Comparison of ENCODE assay signal across 8 mouse cellular contexts in the genomic region with DNA sequence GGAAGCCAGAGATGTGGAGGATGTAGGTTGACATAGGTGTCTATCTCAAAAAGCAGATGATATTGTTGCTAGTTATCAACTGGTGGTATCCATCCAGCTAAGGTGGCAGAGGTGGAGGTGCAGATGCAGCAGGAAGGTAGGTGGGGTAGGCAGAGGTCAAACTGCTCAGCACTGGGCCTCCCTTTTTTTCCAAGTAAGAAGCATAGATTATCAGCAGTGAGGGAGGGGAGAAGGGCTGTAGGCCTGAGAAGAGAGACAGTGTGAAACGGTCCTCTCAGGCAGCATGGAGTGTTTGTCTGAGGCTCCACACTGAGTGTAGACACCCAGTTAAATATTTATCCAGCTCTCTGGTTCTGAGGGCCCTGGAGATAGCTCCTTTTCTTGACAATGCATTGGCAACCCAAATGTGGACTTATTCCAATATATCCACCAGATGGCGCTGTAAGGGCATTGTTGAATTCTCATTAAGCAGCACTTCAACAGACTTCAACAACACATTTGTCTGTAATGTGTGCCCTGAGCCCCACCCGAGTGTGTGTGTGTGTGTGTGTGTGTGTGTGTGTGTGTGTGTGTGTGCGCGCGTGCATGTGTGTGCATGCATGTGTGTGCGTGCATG. TPM values are rescaled to one million over a fixed set of nuclear protein-coding genes. Genes with fewer than 3 reads are reported as not detected.
DNase-seq lines count a peak whose midpoint lies in the region; ATAC-seq lines count a peak whose summit lies in the region.

No protein-coding gene starts in this region.

- DNase-seq in left cerebral cortex, postnatal 25 days (ENCODE audit: low spot score in 2 of 2): peak; percentile 58 to 63
- no peak for DNase-seq in left cerebral cortex, postnatal 36 days (ENCODE audit: low spot score in 2 of 2)
- peak; percentile 89 for DNase-seq in brain, adult 2 months (ENCODE audit: low read depth, low spot score)
- DNase-seq in lung, postnatal 10 days: peak; percentile 65
- DNase-seq in retina, postnatal 7 days (ENCODE audit: low read depth, low spot score): peak; percentile 75
- DNase-seq in ovary, postnatal 14 days (ENCODE audit: low spot score): no peak

- peaks cover 72% of the 10 kb centered on the region for H3K36me3 ChIP-seq in forebrain, embryonic 15.5 days
- H3K36me3 ChIP-seq in kidney, embryonic 14.5 days (ENCODE audit: control insufficient read depth, insufficient read depth, low read length): no peaks in the 10 kb centered on the region

- intact Hi-C loops in left cerebral cortex, postnatal 25 days (cut with DNase I): loop anchor here (1.0 to 10.0 kb wide), 2 partner anchors 420 to 508 kb away; no protein-coding TSS in a partner anchor
- intact Hi-C loops in left cerebral cortex, postnatal 36 days (cut with DNase I): loop anchor here (10.0 kb wide), 1 partner anchor 300 kb away; a partner anchor contains a TSS

- H3K4me3 ChIP-seq in forebrain, embryonic 15.5 days: no peak overlapping the region
- no peak overlapping the region for H3K4me3 ChIP-seq in kidney, embryonic 14.5 days (ENCODE audit: low read length)

- 55% methylated on average over 7 of the region's 7 CpGs for WGBS in forebrain, embryonic 15.5 days
- WGBS in kidney, embryonic 14.5 days: 50% methylated on average over 7 of the region's 7 CpGs

- ATAC-seq in forebrain, embryonic 15.5 days (replicated peaks): peak; percentile 77
- peak; percentile 66 for ATAC-seq in kidney, embryonic 14.5 days (ENCODE audit: low FRiP score, low TSS enrichment)

- H3K4me1 ChIP-seq in forebrain, embryonic 15.5 days: no peaks in the 10 kb centered on the region
- peaks cover 3% of the 10 kb centered on the region; the same call in 1 of the 2 replicates for H3K4me1 ChIP-seq in kidney, embryonic 14.5 days (ENCODE audit: control insufficient read depth, insufficient read depth, low read length)

- no peak overlapping the region for H3K9ac ChIP-seq in forebrain, embryonic 15.5 days (replicated peaks)
- no peak overlapping the region for H3K9ac ChIP-seq in kidney, embryonic 14.5 days (ENCODE audit: low read depth, low read length)

- no peaks in the 10 kb centered on the region for H3K27me3 ChIP-seq in forebrain, embryonic 15.5 days
- H3K27me3 ChIP-seq in kidney, embryonic 14.5 days (ENCODE audit: control insufficient read depth, insufficient read depth, low read length): no peaks in the 10 kb centered on the region

- H3K4me2 ChIP-seq in forebrain, embryonic 15.5 days (replicated peaks): no peak overlapping the region
- H3K4me2 ChIP-seq in kidney, embryonic 14.5 days (replicated peaks; ENCODE audit: low read depth, low read length): no peak overlapping the region

- H3K27ac ChIP-seq in forebrain, embryonic 15.5 days (replicated peaks): peak overlapping the region; percentile 48
- no peak overlapping the region for H3K27ac ChIP-seq in kidney, embryonic 14.5 days (ENCODE audit: low read depth, low read length)

- H3K9me3 ChIP-seq in forebrain, embryonic 15.5 days: no peaks in the 10 kb centered on the region
- no peaks in the 10 kb centered on the region for H3K9me3 ChIP-seq in kidney, embryonic 14.5 days (ENCODE audit: control insufficient read depth, low read length)

RNA-seq across cellular contexts. Expression of a gene that starts 23.0 kb away (rescaled TPM):
- total RNA-seq in left cerebral cortex, postnatal 25 days (2021): 1 to 10 TPM; 8.1 to 8.6 TPM
- total RNA-seq in left cerebral cortex, postnatal 36 days (2021): 1 to 10 TPM; 7.8 to 9.0 TPM
- 10.7 and 11.3 TPM in 2 replicates for polyA plus RNA-seq in forebrain, embryonic 15.5 days (2015; fragmentation: Nextera tagmentation; extraction: Ambion mirVana)
- polyA plus RNA-seq in kidney, embryonic 14.5 days (2014; fragmentation: Nextera tagmentation; extraction: Ambion mirVana): 8.4 and 11.4 TPM in 2 replicates

Comparison
In these comparisons a context has a peak if more than half of its experiments do, and no peak if none do; other contexts are left out.
1. DNase-seq: peak in left cerebral cortex, postnatal 25 days (2 of 2), brain, adult 2 months (single experiment), lung, postnatal 10 days (single experiment) and retina, postnatal 7 days (single experiment); none in left cerebral cortex, postnatal 36 days (0 of 2) and ovary, postnatal 14 days (single experiment).